Mouse (Mus musculus) midbrain, embryonic 15.5 days (tissue): ENCODE measurements around the gene Slc2a1. TPM values are rescaled to one million over a fixed set of nuclear protein-coding genes. Genes with fewer than 3 reads are reported as not detected.
A peak's percentile ranks its signal among the peaks of the same experiment; 100 is the strongest.

ENCODE experiments used
- ATAC-seq: fragments of 200-750 bp; cut with Nextera tagmentation; replicated peaks from 2 replicates; pipeline ENCODE4 v1.8.0; 2017; ENCODE audit warnings: moderate TSS enrichment
- H3K27ac ChIP-seq: fragments of 300-500 bp; sonication (generic); 2 replicates; pipeline ENCODE4 v1.5.1; 2015; ENCODE audit warnings: mild to moderate bottlenecking, inconsistent platforms
- H3K27me3 ChIP-seq: fragments of 300-500 bp; sonication (generic); replicated peaks from 2 replicates; pipeline ENCODE4 v1.6.1; 2015; ENCODE audit warnings: inconsistent platforms
- H3K36me3 ChIP-seq: fragments of 300-500 bp; sonication (generic); replicated peaks from 2 replicates; pipeline ENCODE4 v1.6.1; 2015; ENCODE audit warnings: inconsistent platforms
- H3K4me1 ChIP-seq: fragments of 300-500 bp; sonication (generic); 2 replicates; pipeline ENCODE4 v1.6.1; 2015; ENCODE audit warnings: inconsistent platforms
- H3K4me2 ChIP-seq: fragments of 300-500 bp; sonication (generic); 2 replicates; pipeline ENCODE4 v1.6.1; 2015; ENCODE audit warnings: inconsistent platforms, mild to moderate bottlenecking, moderate library complexity
- H3K4me3 ChIP-seq: fragments of 300-500 bp; sonication (generic); 2 replicates; pipeline ENCODE4 v1.5.1; 2015; ENCODE audit warnings: mild to moderate bottlenecking, inconsistent platforms
- H3K9ac ChIP-seq: fragments of 300-500 bp; sonication (generic); 2 replicates; pipeline ENCODE4 v1.6.1; 2015; ENCODE audit warnings: mild to moderate bottlenecking, inconsistent platforms
- H3K9me3 ChIP-seq: fragments of 300-500 bp; sonication (generic); 2 replicates; pipeline ENCODE4 v1.6.1; 2016; ENCODE audit warnings: inconsistent platforms
- WGBS: fragments of 180-500 bp; shearing (Covaris S2); methylation state at CpG from one replicate; pipeline ENCODE4 v1.1.7; 2015; ENCODE audit warnings: mixed read lengths; 5-methylcytosine and 5-hydroxymethylcytosine counted together
- polyA plus RNA-seq: library from polyadenylated mRNA; unstranded; fragments of >200 nt; fragmentation: Nextera tagmentation; extraction: Ambion mirVana; gene quantifications from 2 replicates; pipeline ENCODE4 v1.2.1, GENCODE M21; 2015

Slc2a1 gene
- polyA plus RNA-seq, 1 experiment from 2014 or later: 96.1 TPM

- Histone ChIP-seq H3K4me3 (peak overlapping the region; percentile 29), H3K27me3 (no peaks in the 10 kb centered on the region), H3K9ac (no peak overlapping the region), H3K27ac (peak overlapping the region; percentile 12; the same call in 1 of the 2 replicates), H3K36me3 (peaks cover 10% of the 10 kb centered on the region; the same call in 1 of the 2 replicates), H3K9me3 (no peaks in the 10 kb centered on the region), H3K4me1 (peaks cover 14% of the 10 kb centered on the region), H3K4me2 (peak overlapping the region; percentile 57)
- 13% methylated on average over 17 of the region's 18 CpGs for WGBS
- peak; percentile 94 for ATAC-seq
These were observed 29.7 kb downstream of the Slc2a1 start for GRCm38 (mm10) chr4:119138171-119138570.

- peak overlapping the region; percentile 6; the same call in 1 of the 2 replicates for H3K27ac ChIP-seq
- 0 out of 2 replicates have a peak overlapping the region, but pooled peaks have one; percentile 5 for H3K9ac ChIP-seq
- H3K9me3 ChIP-seq: no peaks in the 10 kb centered on the region
- peaks cover 14% of the 10 kb centered on the region for H3K4me1 ChIP-seq
- H3K36me3 ChIP-seq: peaks cover 8% of the 10 kb centered on the region; the same call in 1 of the 2 replicates
- peak overlapping the region; percentile 57 for H3K4me2 ChIP-seq
- H3K27me3 ChIP-seq: no peaks in the 10 kb centered on the region
- no peak for ATAC-seq
- 45% methylated on average over 8 of the region's 8 CpGs for WGBS
- peak overlapping the region; percentile 29 for H3K4me3 ChIP-seq
These were observed 30.3 kb downstream of the Slc2a1 start for GRCm38 (mm10) chr4:119138776-119139175.

GRCm38 (mm10) chr4:119140126-119140525, 31.6 kb downstream of the Slc2a1 start:
- 49% methylated on average over 3 of the region's 3 CpGs for WGBS

DNA sequence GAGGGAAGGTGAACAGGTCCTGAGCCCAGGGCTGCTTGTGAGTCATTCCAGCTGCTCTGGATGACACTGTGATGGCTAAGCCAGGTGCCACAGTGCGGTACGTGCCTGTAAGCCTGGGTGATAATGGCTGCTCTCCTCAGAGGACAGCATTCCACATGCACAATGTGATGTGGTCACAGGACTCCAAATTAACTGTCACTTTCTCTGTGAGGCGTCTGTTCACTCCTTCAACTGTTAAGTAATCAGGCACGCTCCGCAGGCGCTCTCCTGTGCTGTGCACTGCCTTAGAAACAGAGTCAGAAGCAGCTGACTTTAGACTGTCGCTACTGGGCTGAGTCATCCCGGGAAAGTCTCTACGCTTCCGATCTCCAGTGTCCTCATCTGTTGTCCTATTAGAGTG, 32.7 kb downstream of the Slc2a1 start:
- Histone ChIP-seq H3K9me3 (no peaks in the 10 kb centered on the region), H3K36me3 (no peaks in the 10 kb centered on the region; the same call in 1 of the 2 replicates), H3K4me1 (peaks cover 14% of the 10 kb centered on the region), H3K4me3 (no peak overlapping the region), H3K27ac (no peak overlapping the region), H3K27me3 (no peaks in the 10 kb centered on the region), H3K4me2 (no peak overlapping the region), H3K9ac (no peak overlapping the region)
- no peak for ATAC-seq
- 63% methylated on average over 10 of the region's 10 CpGs for WGBS

More at GRCm38 (mm10) chr4:119140126-119140525, 31.6 kb downstream of the Slc2a1 start:
- Histone ChIP-seq H3K4me1 (peaks cover 14% of the 10 kb centered on the region), H3K27me3 (no peaks in the 10 kb centered on the region), H3K4me2 (no peak overlapping the region), H3K4me3 (no peak overlapping the region), H3K27ac (no peak overlapping the region), H3K36me3 (peaks cover 3% of the 10 kb centered on the region; the same call in 1 of the 2 replicates), H3K9me3 (no peaks in the 10 kb centered on the region), H3K9ac (no peak overlapping the region)
- no peak for ATAC-seq

GRCm38 (mm10) chr4:119142230-119142871, 33.8 kb downstream of the Slc2a1 start:
- peak; percentile 75 for ATAC-seq
- peak overlapping the region; percentile 48 for H3K4me2 ChIP-seq
- H3K27me3 ChIP-seq: no peaks in the 10 kb centered on the region
- 23% methylated on average over 24 of the region's 24 CpGs for WGBS
- peaks cover 14% of the 10 kb centered on the region for H3K4me1 ChIP-seq
- no peak overlapping the region for H3K9ac ChIP-seq
- H3K27ac ChIP-seq: peak overlapping the region; percentile 71
- no peaks in the 10 kb centered on the region for H3K36me3 ChIP-seq
- H3K9me3 ChIP-seq: no peaks in the 10 kb centered on the region
- H3K4me3 ChIP-seq: peak overlapping the region; percentile 25

GRCm38 (mm10) chr4:119146816-119147215, 38.3 kb downstream of the Slc2a1 start:
- no peak overlapping the region for H3K27ac ChIP-seq
- no peaks in the 10 kb centered on the region for H3K27me3 ChIP-seq
- H3K4me2 ChIP-seq: no peak overlapping the region
- no peaks in the 10 kb centered on the region for H3K36me3 ChIP-seq
- no peak overlapping the region for H3K9ac ChIP-seq
- no peak for ATAC-seq
- H3K4me3 ChIP-seq: no peak overlapping the region
- no peaks in the 10 kb centered on the region for H3K4me1 ChIP-seq
- no peaks in the 10 kb centered on the region for H3K9me3 ChIP-seq
- 86% methylated on average over 7 of the region's 7 CpGs for WGBS

GRCm38 (mm10) chr4:119147347-119147746, 38.8 kb downstream of the Slc2a1 start:
- Histone ChIP-seq H3K4me2 (no peak overlapping the region), H3K4me1 (no peaks in the 10 kb centered on the region), H3K9ac (no peak overlapping the region), H3K36me3 (no peaks in the 10 kb centered on the region), H3K27me3 (no peaks in the 10 kb centered on the region), H3K27ac (no peak overlapping the region), H3K4me3 (no peak overlapping the region), H3K9me3 (no peaks in the 10 kb centered on the region)
- WGBS: 94% methylated on average over 5 of the region's 5 CpGs
- ATAC-seq: no peak

- no peak overlapping the region for H3K4me3 ChIP-seq
- no peaks in the 10 kb centered on the region for H3K36me3 ChIP-seq
- H3K4me1 ChIP-seq: no peaks in the 10 kb centered on the region
- 89% methylated on average over 11 of the region's 11 CpGs for WGBS
- no peak overlapping the region for H3K9ac ChIP-seq
- H3K27me3 ChIP-seq: no peaks in the 10 kb centered on the region
- H3K9me3 ChIP-seq: no peaks in the 10 kb centered on the region
- no peak overlapping the region for H3K27ac ChIP-seq
- no peak overlapping the region for H3K4me2 ChIP-seq
- ATAC-seq: no peak
These were observed 40.2 kb downstream of the Slc2a1 start for GRCm38 (mm10) chr4:119148741-119149140.

DNA sequence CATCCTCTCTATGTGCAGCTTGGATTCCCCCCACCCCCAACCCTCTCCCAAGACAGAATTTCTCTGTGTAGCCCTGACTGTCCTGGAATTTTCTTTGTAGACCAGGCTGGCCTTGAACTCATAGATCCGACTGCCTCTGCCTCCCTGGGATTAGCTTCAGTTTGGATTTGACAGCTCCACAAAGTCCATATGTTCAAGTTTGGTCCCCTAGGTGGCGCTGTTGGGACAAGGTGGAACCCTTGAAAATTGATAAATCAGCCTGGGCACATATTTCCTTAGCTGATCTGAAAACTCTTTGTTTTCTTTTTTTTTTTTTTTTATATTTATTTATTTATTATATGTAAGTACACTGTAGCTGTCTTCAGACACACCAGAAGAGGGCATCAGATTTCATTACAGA, 48.7 kb downstream of the Slc2a1 start:
- WGBS: 30% methylated on average over 2 of the region's 2 CpGs
- Histone ChIP-seq H3K4me1 (no peaks in the 10 kb centered on the region), H3K4me2 (no peak overlapping the region), H3K27ac (no peak overlapping the region), H3K4me3 (no peak overlapping the region), H3K9ac (no peak overlapping the region), H3K27me3 (no peaks in the 10 kb centered on the region), H3K36me3 (no peaks in the 10 kb centered on the region), H3K9me3 (no peaks in the 10 kb centered on the region)
- ATAC-seq: no peak

DNA sequence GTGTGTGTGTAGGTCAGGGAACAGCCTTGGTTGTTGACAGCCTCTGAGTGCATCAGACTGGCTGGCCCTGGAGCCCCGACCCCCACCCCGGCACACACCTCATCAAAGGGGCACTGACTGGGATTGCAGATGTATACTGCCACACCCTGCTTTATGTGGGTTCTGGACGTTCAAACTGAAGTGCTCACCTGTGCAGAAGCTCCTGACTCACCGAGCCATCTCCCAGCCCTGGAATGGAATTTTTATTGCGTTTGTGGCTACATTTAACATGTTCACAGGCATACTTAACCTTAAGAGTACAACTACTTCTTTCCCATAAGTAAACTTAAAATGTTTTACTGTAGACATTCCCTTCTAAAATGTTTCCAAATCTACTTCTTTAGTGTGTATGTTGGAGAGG, 49.4 kb downstream of the Slc2a1 start:
- Histone ChIP-seq H3K4me1 (no peaks in the 10 kb centered on the region), H3K4me3 (no peak overlapping the region), H3K9ac (no peak overlapping the region), H3K36me3 (no peaks in the 10 kb centered on the region), H3K27ac (no peak overlapping the region), H3K4me2 (no peak overlapping the region), H3K9me3 (no peaks in the 10 kb centered on the region), H3K27me3 (no peaks in the 10 kb centered on the region)
- WGBS: 89% methylated on average over 5 of the region's 5 CpGs
- no peak for ATAC-seq

- no peaks in the 10 kb centered on the region for H3K27me3 ChIP-seq
- H3K9ac ChIP-seq: no peak overlapping the region
- no peak overlapping the region for H3K4me2 ChIP-seq
- WGBS: 70% methylated on average over 3 of the region's 3 CpGs
- H3K4me1 ChIP-seq: no peaks in the 10 kb centered on the region
- H3K36me3 ChIP-seq: no peaks in the 10 kb centered on the region
- no peaks in the 10 kb centered on the region for H3K9me3 ChIP-seq
- ATAC-seq: no peak
- no peak overlapping the region for H3K27ac ChIP-seq
- H3K4me3 ChIP-seq: no peak overlapping the region
These were observed 52.8 kb downstream of the Slc2a1 start for GRCm38 (mm10) chr4:119161358-119161757.

DNA sequence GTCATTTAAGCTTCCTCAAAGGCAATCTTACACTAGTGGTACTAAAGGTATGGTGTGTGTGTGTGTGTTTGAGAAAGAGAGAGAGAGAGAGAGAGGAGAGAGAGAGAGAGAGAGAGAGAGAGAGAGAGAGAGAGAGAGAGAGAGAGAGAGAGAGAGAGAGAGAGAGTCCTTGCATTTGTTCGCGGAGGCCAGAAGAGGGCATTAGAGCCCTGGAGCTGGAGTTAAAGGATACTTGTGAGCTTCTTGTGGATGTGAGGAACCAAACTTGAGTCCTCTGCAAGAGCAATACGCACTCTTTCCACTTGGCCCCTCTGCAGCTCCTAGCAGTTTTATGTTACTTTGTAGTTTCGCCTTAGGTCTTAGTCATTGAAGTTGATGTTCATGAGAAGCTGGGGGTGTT, 54.5 kb downstream of the Slc2a1 start:
- H3K9me3 ChIP-seq: no peaks in the 10 kb centered on the region
- H3K4me3 ChIP-seq: no peak overlapping the region
- H3K36me3 ChIP-seq: no peaks in the 10 kb centered on the region
- no peaks in the 10 kb centered on the region for H3K4me1 ChIP-seq
- WGBS: 87% methylated on average over 4 of the region's 4 CpGs
- no peak overlapping the region for H3K27ac ChIP-seq
- ATAC-seq: no peak
- H3K9ac ChIP-seq: no peak overlapping the region
- H3K4me2 ChIP-seq: no peak overlapping the region
- no peaks in the 10 kb centered on the region for H3K27me3 ChIP-seq

GRCm38 (mm10) chr4:119165916-119166315, 57.4 kb downstream of the Slc2a1 start:
- WGBS: 78% methylated on average over 7 of the region's 7 CpGs
- H3K27me3 ChIP-seq: no peaks in the 10 kb centered on the region
- ATAC-seq: no peak
- no peaks in the 10 kb centered on the region for H3K4me1 ChIP-seq
- H3K9me3 ChIP-seq: no peaks in the 10 kb centered on the region
- H3K4me3 ChIP-seq: no peak overlapping the region
- no peak overlapping the region for H3K4me2 ChIP-seq
- no peak overlapping the region for H3K9ac ChIP-seq
- no peaks in the 10 kb centered on the region for H3K36me3 ChIP-seq
- no peak overlapping the region for H3K27ac ChIP-seq
